Mouse (Mus musculus): ENCODE results near the gene Smad6. TPM values are rescaled to one million over a fixed set of nuclear protein-coding genes. Genes with fewer than 3 reads are reported as not detected.

The Smad6 gene
- polyA plus RNA-seq, 2 experiments: 12.0 to 23.5 TPM

- 85% methylated on average over 12 of the region's 12 CpGs for WGBS
- Histone ChIP-seq H3K27me3 (ENCODE audit: control insufficient read depth, insufficient read depth, low read length) (no peaks in the 10 kb centered on the region), H3K27ac (replicated peaks; ENCODE audit: low read depth, low read length) (no peak overlapping the region), H3K4me2 (replicated peaks; ENCODE audit: low read depth, low read length, severe bottlenecking) (no peak overlapping the region), H3K9ac (ENCODE audit: low read depth, low read length, severe bottlenecking) (no peak overlapping the region), H3K4me3 (replicated peaks; ENCODE audit: low read length) (no peak overlapping the region), H3K36me3 (ENCODE audit: control insufficient read depth, insufficient read depth, low read length) (peaks cover 10% of the 10 kb centered on the region; the same call in 1 of the 2 replicates), H3K9me3 (ENCODE audit: control insufficient read depth, low read length) (no peaks in the 10 kb centered on the region), H3K4me1 (ENCODE audit: control insufficient read depth, insufficient read depth, low read length) (peaks cover 64% of the 10 kb centered on the region)
- no peak for TF ChIP-seq POLR2A (IDR thresholded peaks at IDR 0.05; ENCODE audit: borderline replicate concordance, extremely low read depth, insufficient read depth, insufficient read length)
- ATAC-seq (ENCODE audit: low FRiP score, low read depth): no peak
- DNase-seq (ENCODE audit: low spot score): no peak
These were observed 38.8 kb downstream of the Smad6 start for GRCm38 (mm10) chr9:63982937-63983632.

DNA sequence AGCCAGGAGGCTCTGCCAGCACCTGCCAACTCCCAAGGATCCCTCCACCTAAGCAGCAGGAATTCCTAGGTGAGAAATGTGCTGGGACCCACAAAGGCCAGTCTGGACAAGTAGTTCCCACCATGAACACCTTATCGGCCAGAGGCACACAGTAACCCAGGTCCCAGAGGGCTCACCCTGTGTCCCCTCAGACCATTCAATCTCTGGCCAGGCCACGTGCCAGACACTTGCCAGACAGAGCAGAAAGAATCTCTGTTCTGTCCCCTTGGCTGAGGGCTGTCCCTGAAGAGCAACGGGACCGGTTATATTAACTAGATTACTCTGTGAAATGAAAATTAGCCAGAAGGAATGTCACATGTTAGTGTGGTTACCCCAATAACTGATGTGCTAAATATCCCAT is 39.9 kb downstream of the Smad6 start:
- Histone ChIP-seq H3K27ac (replicated peaks; ENCODE audit: low read depth, low read length) (no peak overlapping the region), H3K4me1 (ENCODE audit: control insufficient read depth, insufficient read depth, low read length) (peaks cover 70% of the 10 kb centered on the region), H3K4me3 (replicated peaks; ENCODE audit: low read length) (no peak overlapping the region), H3K27me3 (ENCODE audit: control insufficient read depth, insufficient read depth, low read length) (no peaks in the 10 kb centered on the region), H3K9me3 (ENCODE audit: control insufficient read depth, low read length) (no peaks in the 10 kb centered on the region), H3K4me2 (replicated peaks; ENCODE audit: low read depth, low read length, severe bottlenecking) (no peak overlapping the region), H3K9ac (ENCODE audit: low read depth, low read length, severe bottlenecking) (no peak overlapping the region), H3K36me3 (ENCODE audit: control insufficient read depth, insufficient read depth, low read length) (peaks cover 16% of the 10 kb centered on the region; the same call in 1 of the 2 replicates)
- no peak for TF ChIP-seq POLR2A (IDR thresholded peaks at IDR 0.05; ENCODE audit: borderline replicate concordance, extremely low read depth, insufficient read depth, insufficient read length)
- DNase-seq (ENCODE audit: low spot score): no peak
- no peak for ATAC-seq (ENCODE audit: low FRiP score, low read depth)
- WGBS: 80% methylated on average over 4 of the region's 4 CpGs

- Histone ChIP-seq H3K4me1 (ENCODE audit: control insufficient read depth, insufficient read depth, low read length) (peaks cover 72% of the 10 kb centered on the region), H3K36me3 (ENCODE audit: control insufficient read depth, insufficient read depth, low read length) (peaks cover 16% of the 10 kb centered on the region; the same call in 1 of the 2 replicates), H3K4me3 (replicated peaks; ENCODE audit: low read length) (no peak overlapping the region), H3K27me3 (ENCODE audit: control insufficient read depth, insufficient read depth, low read length) (no peaks in the 10 kb centered on the region), H3K9me3 (ENCODE audit: control insufficient read depth, low read length) (no peaks in the 10 kb centered on the region), H3K4me2 (replicated peaks; ENCODE audit: low read depth, low read length, severe bottlenecking) (no peak overlapping the region), H3K27ac (replicated peaks; ENCODE audit: low read depth, low read length) (peak overlapping the region; percentile 77), H3K9ac (ENCODE audit: low read depth, low read length, severe bottlenecking) (no peak overlapping the region)
- ATAC-seq (ENCODE audit: low FRiP score, low read depth): no peak
- WGBS: 71% methylated on average over 4 of the region's 4 CpGs
- no peak for DNase-seq (ENCODE audit: low spot score)
- TF ChIP-seq POLR2A (IDR thresholded peaks at IDR 0.05; ENCODE audit: borderline replicate concordance, extremely low read depth, insufficient read depth, insufficient read length): no peak
These were observed 40.5 kb downstream of the Smad6 start for GRCm38 (mm10) chr9:63981371-63981770.

GRCm38 (mm10) chr9:63980179-63981086 is 41.4 kb downstream of the Smad6 start:
- Histone ChIP-seq H3K4me3 (replicated peaks; ENCODE audit: low read length) (no peak overlapping the region), H3K4me1 (ENCODE audit: control insufficient read depth, insufficient read depth, low read length) (peaks cover 78% of the 10 kb centered on the region), H3K9me3 (ENCODE audit: control insufficient read depth, low read length) (no peaks in the 10 kb centered on the region), H3K4me2 (replicated peaks; ENCODE audit: low read depth, low read length, severe bottlenecking) (peak overlapping the region; percentile 36), H3K27me3 (ENCODE audit: control insufficient read depth, insufficient read depth, low read length) (no peaks in the 10 kb centered on the region), H3K36me3 (ENCODE audit: control insufficient read depth, insufficient read depth, low read length) (0 out of 2 replicates have a peak, but pooled peaks cover 12% of the 10 kb centered on the region), H3K9ac (ENCODE audit: low read depth, low read length, severe bottlenecking) (no peak overlapping the region), H3K27ac (replicated peaks; ENCODE audit: low read depth, low read length) (peak overlapping the region; percentile 77)
- ATAC-seq (ENCODE audit: low FRiP score, low read depth): peak; percentile 86
- 3% methylated on average over 18 of the region's 18 CpGs for WGBS
- no peak for TF ChIP-seq POLR2A (IDR thresholded peaks at IDR 0.05; ENCODE audit: borderline replicate concordance, extremely low read depth, insufficient read depth, insufficient read length)
- DNase-seq (ENCODE audit: low spot score): peak; percentile 85

DNA sequence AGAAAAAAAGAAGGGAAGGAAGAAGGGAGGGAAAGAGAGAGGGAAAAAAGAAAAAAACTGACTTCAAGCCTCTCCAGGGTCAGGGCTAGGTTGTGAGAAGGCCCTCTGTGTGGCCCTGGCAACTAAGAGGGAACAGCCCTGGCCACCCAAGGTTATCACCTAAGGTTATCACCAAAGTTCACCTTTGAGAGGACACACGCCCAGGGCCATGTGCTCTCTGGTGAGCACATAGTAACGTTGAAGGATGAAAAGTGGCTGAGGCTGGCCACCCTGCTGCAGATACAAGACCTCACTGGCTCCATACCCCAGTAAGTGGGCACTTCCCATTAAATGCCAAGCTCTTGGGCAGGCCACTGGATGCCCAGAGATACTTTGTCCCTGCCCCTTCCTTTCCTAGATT is 42.6 kb downstream of the Smad6 start:
- H3K4me2 ChIP-seq (replicated peaks; ENCODE audit: low read depth, low read length, severe bottlenecking): peak overlapping the region; percentile 36; the same call in 1 of the 2 replicates
- ATAC-seq (ENCODE audit: low FRiP score, low read depth): no peak

More for the DNA sequence above, 42.6 kb downstream of the Smad6 start:
- TF ChIP-seq POLR2A (IDR thresholded peaks at IDR 0.05; ENCODE audit: borderline replicate concordance, extremely low read depth, insufficient read depth, insufficient read length): no peak
- Histone ChIP-seq H3K4me3 (replicated peaks; ENCODE audit: low read length) (no peak overlapping the region), H3K36me3 (ENCODE audit: control insufficient read depth, insufficient read depth, low read length) (0 out of 2 replicates have a peak, but pooled peaks cover 12% of the 10 kb centered on the region), H3K9ac (ENCODE audit: low read depth, low read length, severe bottlenecking) (no peak overlapping the region), H3K27me3 (ENCODE audit: control insufficient read depth, insufficient read depth, low read length) (no peaks in the 10 kb centered on the region), H3K4me1 (ENCODE audit: control insufficient read depth, insufficient read depth, low read length) (peaks cover 78% of the 10 kb centered on the region), H3K27ac (replicated peaks; ENCODE audit: low read depth, low read length) (peak overlapping the region; percentile 77), H3K9me3 (ENCODE audit: control insufficient read depth, low read length) (no peaks in the 10 kb centered on the region)
- 49% methylated on average over 2 of the region's 2 CpGs for WGBS
- no peak for DNase-seq (ENCODE audit: low spot score)
